Mouse (Mus musculus): Measurements from ENCODE around the gene Cox4i1.

The Cox4i1 gene

GRCm38 (mm10) chr8:120667561-120668373, at the start of gene Cox4i1, which contains the start of gene Gm27021:
TSS of gene Cox4i1 (plus strand) at chr8:120668222.
TSS of gene Gm27021 (minus strand) at chr8:120668079.
- DNase-seq, result peak; percentile 91

- DNase-seq, result no peak
These were observed 48.5 kb upstream of the Cox4i1 start for GRCm38 (mm10) chr8:120619235-120620180.

- DNase-seq, result no peak
These were observed 47.6 kb upstream of the Cox4i1 start for GRCm38 (mm10) chr8:120620441-120620840.

DNA sequence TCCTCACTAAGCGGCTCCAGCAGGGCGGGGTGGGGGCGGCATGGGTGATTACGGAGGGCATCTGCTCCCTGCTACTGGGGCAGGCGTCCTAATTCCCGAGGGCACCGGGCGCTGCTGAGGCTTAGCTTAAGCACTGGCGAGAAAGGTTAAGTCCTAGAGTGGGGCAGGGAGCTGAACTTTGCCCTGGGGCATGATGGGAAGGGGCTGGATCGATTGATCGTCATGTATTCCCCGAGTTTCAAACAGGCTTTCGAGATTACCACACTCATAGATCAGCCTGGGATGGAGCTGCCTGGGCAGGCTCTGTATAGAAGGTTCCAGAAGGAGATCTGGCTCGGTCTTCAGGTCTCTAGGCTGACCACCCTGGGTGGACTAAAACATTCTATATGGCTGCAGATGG, 45.9 kb upstream of the Cox4i1 start:
- DNase-seq, result no peak

GRCm38 (mm10) chr8:120623608-120624007, 44.4 kb upstream of the Cox4i1 start:
- no peak for DNase-seq

DNA sequence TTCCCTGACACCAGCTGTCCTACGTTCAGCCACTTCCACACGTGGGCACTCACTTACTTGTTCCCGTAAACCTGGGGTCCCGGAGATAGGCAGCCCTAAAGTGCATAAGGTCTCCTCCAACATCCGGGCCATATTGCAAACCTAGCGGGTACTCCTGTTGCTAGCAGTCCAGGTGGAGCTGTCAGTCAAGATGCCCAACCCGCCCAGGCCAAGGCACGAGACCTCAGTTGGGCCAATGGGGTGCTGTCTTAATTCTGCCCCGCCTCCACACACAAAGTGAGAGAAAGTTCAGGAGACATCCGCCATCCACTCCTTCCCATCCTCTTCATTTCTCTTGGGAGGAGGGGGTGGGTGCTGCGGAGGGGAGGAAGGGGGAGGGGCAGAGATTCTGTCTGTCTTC, 41.6 kb upstream of the Cox4i1 start:
- no peak for DNase-seq

DNA sequence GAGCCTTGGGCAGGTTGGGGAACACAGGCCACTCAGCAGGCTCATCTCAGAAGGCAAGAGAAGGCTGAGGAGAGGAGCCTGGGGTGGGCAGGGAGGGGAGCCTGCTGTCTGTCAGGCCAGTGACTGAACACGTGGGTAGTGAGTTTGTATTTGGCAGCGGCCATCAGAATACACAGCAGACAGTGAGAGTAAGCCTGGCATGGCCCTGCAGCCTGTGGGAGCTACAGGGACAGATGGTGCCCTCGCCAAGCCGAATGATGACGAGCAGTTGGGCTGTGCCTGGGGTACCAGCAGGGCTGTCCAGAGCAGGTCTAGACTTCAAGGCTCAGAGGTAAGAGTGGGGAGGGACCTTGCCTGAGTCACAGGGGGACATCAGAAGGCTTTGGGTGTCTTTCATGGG, 40.7 kb upstream of the Cox4i1 start:
- DNase-seq, result peak; percentile 51

DNA sequence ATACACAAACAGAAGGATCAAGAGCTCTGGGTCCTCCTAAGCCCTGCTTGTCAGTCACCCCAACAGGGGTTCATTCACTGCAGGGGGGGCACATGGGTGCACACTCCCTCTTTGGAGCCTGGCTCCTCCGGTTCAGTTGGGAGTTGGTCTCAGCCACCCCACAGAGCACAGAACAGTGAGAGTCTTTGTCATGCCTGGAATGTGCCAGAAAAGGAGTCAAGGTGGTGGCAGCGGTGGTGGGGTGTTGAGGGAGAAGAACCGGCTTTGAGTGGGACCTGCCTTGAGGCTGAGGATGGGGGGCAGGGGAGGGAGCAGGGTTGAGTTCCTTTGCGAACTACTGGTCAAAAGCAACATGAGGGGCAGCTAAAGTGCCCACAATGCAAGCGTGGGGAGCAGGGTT, 38.0 kb upstream of the Cox4i1 start:
- no peak for DNase-seq

DNA sequence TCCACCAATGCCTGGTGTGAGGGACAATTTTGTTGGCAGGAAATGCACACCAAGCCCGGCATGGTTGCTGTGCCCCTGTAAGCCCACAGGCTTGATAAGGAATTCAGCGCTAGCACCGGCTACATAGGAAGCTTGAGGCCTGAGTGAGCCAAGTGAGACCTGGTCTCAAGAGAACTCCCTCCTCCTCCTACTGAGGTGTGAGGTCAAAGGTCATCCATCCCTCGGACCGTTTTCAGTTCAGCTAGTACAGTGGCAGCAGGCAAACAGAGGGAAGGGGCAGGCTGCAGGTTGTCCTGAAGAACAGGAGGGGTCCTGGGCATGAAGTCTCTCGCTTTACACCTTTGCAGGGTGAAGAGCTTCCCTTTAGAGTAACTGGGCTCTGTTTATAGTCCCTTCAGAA, 37.2 kb upstream of the Cox4i1 start:
- no peak for DNase-seq

GRCm38 (mm10) chr8:120631441-120632375, 36.3 kb upstream of the Cox4i1 start:
- DNase-seq, result no peak

- DNase-seq, result no peak
These were observed 34.9 kb upstream of the Cox4i1 start for GRCm38 (mm10) chr8:120632969-120633664.

GRCm38 (mm10) chr8:120633665-120634271, 34.3 kb upstream of the Cox4i1 start:
- no peak for DNase-seq

GRCm38 (mm10) chr8:120634329-120634839, 33.6 kb upstream of the Cox4i1 start:
- DNase-seq, result peak; percentile 18

DNA sequence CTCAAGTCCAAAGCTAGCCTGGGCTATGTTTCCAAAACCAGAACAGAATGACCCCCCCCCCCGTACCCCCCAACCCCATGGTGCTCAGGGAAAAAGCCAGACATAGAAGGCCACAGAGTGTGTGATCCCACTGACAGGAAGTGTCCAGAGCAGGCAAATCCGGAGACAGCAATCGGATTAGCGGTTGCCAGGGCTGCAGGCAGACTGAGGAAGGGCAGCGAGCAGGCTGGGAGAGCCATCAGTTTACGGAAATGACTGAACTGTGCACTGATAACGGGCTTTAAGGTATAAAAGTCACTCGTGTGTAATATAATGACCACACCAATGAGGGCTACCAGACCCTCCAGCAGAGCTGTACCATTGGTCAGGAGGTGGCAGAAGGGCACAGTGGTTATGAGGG, 26.8 kb upstream of the Cox4i1 start:
- DNase-seq, result no peak

GRCm38 (mm10) chr8:120642031-120642662, 25.9 kb upstream of the Cox4i1 start:
- no peak for DNase-seq

- peak; percentile 42 for DNase-seq
These were observed 23.4 kb upstream of the Cox4i1 start for GRCm38 (mm10) chr8:120644663-120645062.

- DNase-seq, result no peak
These were observed 20.5 kb upstream of the Cox4i1 start, which contains the start of gene 1190005I06Rik for GRCm38 (mm10) chr8:120647532-120647931. TSS of gene 1190005I06Rik (minus strand) at chr8:120647632.

GRCm38 (mm10) chr8:120656322-120657052, 11.5 kb upstream of the Cox4i1 start:
- DNase-seq, result no peak

DNA sequence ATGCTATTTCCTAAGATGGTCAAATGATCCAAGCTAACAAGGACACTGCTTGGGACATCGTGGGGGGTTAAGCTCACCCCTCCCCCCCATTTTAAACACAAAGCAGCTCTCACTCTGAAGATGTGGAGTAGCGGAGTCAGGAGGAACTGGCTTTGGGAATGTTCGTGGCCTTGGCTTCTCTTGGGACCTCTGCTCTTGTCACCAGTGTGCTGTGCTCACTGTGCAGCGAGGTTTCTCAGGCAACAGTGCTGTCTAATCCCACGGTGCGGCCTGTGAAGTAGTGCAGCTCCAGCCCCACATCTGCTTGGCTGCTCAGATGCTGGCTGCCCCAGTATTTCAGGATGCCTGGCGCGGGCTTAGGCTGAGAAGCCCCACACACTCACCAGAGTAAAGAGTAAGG, 10.6 kb upstream of the Cox4i1 start:
- no peak for DNase-seq

DNA sequence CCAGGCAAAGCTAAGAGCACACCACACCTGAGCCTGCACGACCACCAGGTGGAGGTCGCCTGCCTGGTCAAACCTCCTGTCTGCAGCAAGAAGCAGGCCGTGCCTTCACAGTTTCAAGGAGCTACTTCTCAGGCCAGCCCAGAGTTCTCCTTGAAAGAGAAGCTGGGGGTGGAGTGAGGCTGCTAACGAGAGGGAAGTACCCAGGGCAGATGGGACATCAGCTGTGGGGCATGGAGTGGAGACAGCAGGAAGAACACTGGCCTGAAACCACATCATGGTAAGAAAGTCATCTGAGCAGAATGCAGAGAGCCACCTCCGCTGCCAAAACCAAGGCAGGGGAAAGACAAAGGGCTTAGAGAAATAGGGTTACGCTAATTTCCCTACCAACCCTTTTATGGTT, 3.5 kb upstream of the Cox4i1 start:
- no peak for DNase-seq

All from cerebellum, adult 8-10 months (tissue).